Mouse (Mus musculus): ENCODE data around the gene Angptl3. TPM values are rescaled to one million over a fixed set of nuclear protein-coding genes. Genes with fewer than 3 reads are reported as not detected.

Gene Angptl3
- total RNA-seq, 2 experiments from 2014 or later = not detected

Other genes with a start within 250 kb of the Angptl3 start
- gene Kank4, start 213.4 kb upstream of the Angptl3 start, total RNA-seq (2015) = not detected in 2 replicates
- 0.04 TPM in 1 of 2 replicates, not detected in the other for gene Kank4, start 213.4 kb upstream of the Angptl3 start, total RNA-seq (2017)
- not detected in 2 replicates for gene I0C0044D17Rik, start 207.1 kb upstream of the Angptl3 start, total RNA-seq (2015)
- not detected in 2 replicates for gene I0C0044D17Rik, start 207.1 kb upstream of the Angptl3 start, total RNA-seq (2017)
- gene Usp1, start 107.1 kb upstream of the Angptl3 start, total RNA-seq (2015) = 113 and 135 TPM in 2 replicates
- gene Usp1, start 107.1 kb upstream of the Angptl3 start, total RNA-seq (2017) = 125 and 127 TPM in 2 replicates
- 19.6 and 23.3 TPM in 2 replicates for gene Dock7, start 90.0 kb downstream of the Angptl3 start, total RNA-seq (2015)
- 13.1 and 42.4 TPM in 2 replicates for gene Dock7, start 90.0 kb downstream of the Angptl3 start, total RNA-seq (2017)
- 42.2 and 54.4 TPM in 2 replicates for gene Atg4c, start 163.0 kb downstream of the Angptl3 start, total RNA-seq (2015)
- gene Atg4c, start 163.0 kb downstream of the Angptl3 start, total RNA-seq (2017) = 16.2 and 20.2 TPM in 2 replicates